Mouse (Mus musculus): Measurements from ENCODE around the gene Stard13. TPM values are rescaled to one million over a fixed set of nuclear protein-coding genes. Genes with fewer than 3 reads are reported as not detected.

Gene Stard13
- polyA plus RNA-seq, 1 experiment: 7.4 TPM

- DNase-seq (ENCODE audit: extremely low spot score in 1 of 2, low spot score in 1 of 2): no peak
These were observed 49.9 kb downstream of the Stard13 start for GRCm38 (mm10) chr5:151183656-151184240.

- no peak for DNase-seq (ENCODE audit: extremely low spot score in 1 of 2, low spot score in 1 of 2)
These were observed 52.3 kb downstream of the Stard13 start for GRCm38 (mm10) chr5:151181288-151181687.

GRCm38 (mm10) chr5:151180176-151180785, 53.4 kb downstream of the Stard13 start:
- no peak for DNase-seq (ENCODE audit: extremely low spot score in 1 of 2, low spot score in 1 of 2)

- no peak for DNase-seq (ENCODE audit: extremely low spot score in 1 of 2, low spot score in 1 of 2)
These were observed 56.5 kb downstream of the Stard13 start for GRCm38 (mm10) chr5:151177171-151177570.

GRCm38 (mm10) chr5:151175897-151176313, 57.7 kb downstream of the Stard13 start:
- DNase-seq (ENCODE audit: extremely low spot score in 1 of 2, low spot score in 1 of 2): no peak

- no peak for DNase-seq (ENCODE audit: extremely low spot score in 1 of 2, low spot score in 1 of 2)
These were observed 58.9 kb downstream of the Stard13 start for GRCm38 (mm10) chr5:151174485-151175460.

- DNase-seq (ENCODE audit: extremely low spot score in 1 of 2, low spot score in 1 of 2): no peak
These were observed 59.9 kb downstream of the Stard13 start for GRCm38 (mm10) chr5:151173774-151174173.

- no peak for DNase-seq (ENCODE audit: extremely low spot score in 1 of 2, low spot score in 1 of 2)
These were observed 63.4 kb downstream of the Stard13 start for GRCm38 (mm10) chr5:151170168-151170750.

GRCm38 (mm10) chr5:151168191-151168590, 65.4 kb downstream of the Stard13 start:
- DNase-seq (ENCODE audit: extremely low spot score in 1 of 2, low spot score in 1 of 2): no peak

- DNase-seq (ENCODE audit: extremely low spot score in 1 of 2, low spot score in 1 of 2): no peak
These were observed 66.0 kb downstream of the Stard13 start for GRCm38 (mm10) chr5:151167641-151168040.

- DNase-seq (ENCODE audit: extremely low spot score in 1 of 2, low spot score in 1 of 2): peak in 1 of 2 experiments; percentile 27
These were observed 67.4 kb downstream of the Stard13 start for GRCm38 (mm10) chr5:151166266-151166665.

- no peak for DNase-seq (ENCODE audit: extremely low spot score in 1 of 2, low spot score in 1 of 2)
These were observed 68.1 kb downstream of the Stard13 start for GRCm38 (mm10) chr5:151165381-151166016.

- no peak for DNase-seq (ENCODE audit: extremely low spot score in 1 of 2, low spot score in 1 of 2)
These were observed 68.8 kb downstream of the Stard13 start for GRCm38 (mm10) chr5:151164815-151165214.

- DNase-seq (ENCODE audit: extremely low spot score in 1 of 2, low spot score in 1 of 2): no peak
These were observed 71.0 kb downstream of the Stard13 start for GRCm38 (mm10) chr5:151162642-151163041.

- DNase-seq (ENCODE audit: extremely low spot score in 1 of 2, low spot score in 1 of 2): no peak
These were observed 78.4 kb downstream of the Stard13 start for GRCm38 (mm10) chr5:151155247-151155646.

- DNase-seq (ENCODE audit: extremely low spot score in 1 of 2, low spot score in 1 of 2): no peak
These were observed 78.9 kb downstream of the Stard13 start for GRCm38 (mm10) chr5:151154780-151155179.

GRCm38 (mm10) chr5:151154030-151154429, 79.6 kb downstream of the Stard13 start:
- no peak for DNase-seq (ENCODE audit: extremely low spot score in 1 of 2, low spot score in 1 of 2)

- no peak for DNase-seq (ENCODE audit: extremely low spot score in 1 of 2, low spot score in 1 of 2)
These were observed 82.1 kb downstream of the Stard13 start for GRCm38 (mm10) chr5:151151549-151151948.

- DNase-seq (ENCODE audit: extremely low spot score in 1 of 2, low spot score in 1 of 2): no peak
These were observed 84.1 kb downstream of the Stard13 start for GRCm38 (mm10) chr5:151149509-151149908.

GRCm38 (mm10) chr5:151148079-151148478, 85.6 kb downstream of the Stard13 start:
- no peak for DNase-seq (ENCODE audit: extremely low spot score in 1 of 2, low spot score in 1 of 2)

Measured in frontal cortex, adult 2 months (tissue).